Mouse (Mus musculus): ENCODE data around the gene Hs6st2.

Hs6st2 gene

GRCm38 (mm10) chrX:51585444-51585843 lies 96.2 kb downstream of the Hs6st2 start:
- no peak for DNase-seq (ENCODE audit: low spot score)

- DNase-seq (ENCODE audit: low spot score): no peak
Observed at GRCm38 (mm10) chrX:51581704-51582103, 100.0 kb downstream of the Hs6st2 start.

- no peak for DNase-seq (ENCODE audit: low spot score)
Observed at GRCm38 (mm10) chrX:51561880-51562279, 119.8 kb downstream of the Hs6st2 start.

- DNase-seq (ENCODE audit: low spot score): no peak
Observed at GRCm38 (mm10) chrX:51539626-51540025, 142.0 kb downstream of the Hs6st2 start.

GRCm38 (mm10) chrX:51537082-51537481 lies 144.6 kb downstream of the Hs6st2 start:
- DNase-seq (ENCODE audit: low spot score): no peak

- DNase-seq (ENCODE audit: low spot score): no peak
Observed at GRCm38 (mm10) chrX:51535226-51535625, 146.4 kb downstream of the Hs6st2 start.

- no peak for DNase-seq (ENCODE audit: low spot score)
Observed at GRCm38 (mm10) chrX:51531136-51531535, 150.5 kb downstream of the Hs6st2 start.

GRCm38 (mm10) chrX:51528601-51529000 lies 153.1 kb downstream of the Hs6st2 start:
- DNase-seq (ENCODE audit: low spot score): no peak

- DNase-seq (ENCODE audit: low spot score): no peak
Observed at GRCm38 (mm10) chrX:51514831-51515230, 166.8 kb downstream of the Hs6st2 start.

- no peak for DNase-seq (ENCODE audit: low spot score)
Observed at GRCm38 (mm10) chrX:51506526-51506925, 175.1 kb downstream of the Hs6st2 start.

- DNase-seq (ENCODE audit: low spot score): no peak
Observed at GRCm38 (mm10) chrX:51505691-51506090, 176.0 kb downstream of the Hs6st2 start.

GRCm38 (mm10) chrX:51503781-51504471 lies 177.7 kb downstream of the Hs6st2 start:
- DNase-seq (ENCODE audit: low spot score): no peak

- DNase-seq (ENCODE audit: low spot score): no peak
Observed at GRCm38 (mm10) chrX:51497831-51498230, 183.8 kb downstream of the Hs6st2 start.

GRCm38 (mm10) chrX:51488374-51488773 lies 193.3 kb downstream of the Hs6st2 start:
- no peak for DNase-seq (ENCODE audit: low spot score)

- no peak for DNase-seq (ENCODE audit: low spot score)
Observed at GRCm38 (mm10) chrX:51469411-51469810, 212.2 kb downstream of the Hs6st2 start.

GRCm38 (mm10) chrX:51461413-51461812 lies 220.2 kb downstream of the Hs6st2 start:
- no peak for DNase-seq (ENCODE audit: low spot score)

GRCm38 (mm10) chrX:51443366-51443765 lies 238.3 kb downstream of the Hs6st2 start:
- DNase-seq (ENCODE audit: low spot score): no peak

GRCm38 (mm10) chrX:51431706-51432105 lies 249.9 kb downstream of the Hs6st2 start:
- no peak for DNase-seq (ENCODE audit: low spot score)

GRCm38 (mm10) chrX:51425031-51425430 lies 256.6 kb downstream of the Hs6st2 start:
- no peak for DNase-seq (ENCODE audit: low spot score)

- no peak for DNase-seq (ENCODE audit: low spot score)
Observed at GRCm38 (mm10) chrX:51410289-51410688, 271.4 kb downstream of the Hs6st2 start.

- DNase-seq (ENCODE audit: low spot score): no peak
Observed at GRCm38 (mm10) chrX:51397457-51397856, 284.2 kb downstream of the Hs6st2 start.

- DNase-seq (ENCODE audit: low spot score): peak; percentile 59
Observed at GRCm38 (mm10) chrX:51374670-51375069, 307.0 kb downstream of the Hs6st2 start.

- DNase-seq (ENCODE audit: low spot score): peak; percentile 12
Observed at GRCm38 (mm10) chrX:51372477-51373239, 309.0 kb downstream of the Hs6st2 start.
